Mouse (Mus musculus) stomach, embryonic 15.5 days (tissue): ENCODE measurements around the gene Cpt2. TPM values are rescaled to one million over a fixed set of nuclear protein-coding genes. Genes with fewer than 3 reads are reported as not detected.
A peak's percentile ranks its signal among the peaks of the same experiment; 100 is the strongest.

Source experiments
- ATAC-seq: fragments of 200-750 bp; cut with Nextera tagmentation; 2 replicates; pipeline ENCODE4 v1.8.0; 2017; ENCODE audit warnings: low read depth, moderate number of reproducible peaks, moderate TSS enrichment; ENCODE audit not compliant: insufficient read depth, low FRiP score
- H3K27ac ChIP-seq: fragments of 300-500 bp; sonication (generic); 2 replicates; pipeline ENCODE4 v1.5.1; 2015; ENCODE audit warnings: mild to moderate bottlenecking, inconsistent platforms
- H3K27me3 ChIP-seq: fragments of 300-500 bp; sonication (generic); replicated peaks from 2 replicates; pipeline ENCODE4 v1.6.1; 2015; ENCODE audit warnings: inconsistent platforms
- H3K36me3 ChIP-seq: fragments of 300-500 bp; sonication (generic); 2 replicates; pipeline ENCODE4 v1.6.1; 2015; ENCODE audit warnings: inconsistent platforms
- H3K4me1 ChIP-seq: fragments of 300-500 bp; sonication (generic); 2 replicates; pipeline ENCODE4 v1.6.1; 2015; ENCODE audit warnings: inconsistent platforms
- H3K4me2 ChIP-seq: fragments of 300-500 bp; sonication (generic); 2 replicates; pipeline ENCODE4 v1.6.1; 2015; ENCODE audit warnings: mild to moderate bottlenecking, inconsistent platforms
- H3K4me3 ChIP-seq: fragments of 300-500 bp; sonication (generic); replicated peaks from 2 replicates; pipeline ENCODE4 v1.5.1; 2015; ENCODE audit warnings: inconsistent platforms
- H3K9ac ChIP-seq: fragments of 300-500 bp; sonication (generic); 2 replicates; pipeline ENCODE4 v1.6.1; 2015; ENCODE audit warnings: inconsistent platforms
- H3K9me3 ChIP-seq: fragments of 300-500 bp; sonication (generic); 2 replicates; pipeline ENCODE4 v1.6.1; 2016; ENCODE audit warnings: inconsistent platforms
- WGBS: fragments of 180-500 bp; shearing (Covaris S2); methylation state at CpG from one replicate; pipeline ENCODE4 v1.1.7; 2015; 5-methylcytosine and 5-hydroxymethylcytosine counted together
- polyA plus RNA-seq: library from polyadenylated mRNA; unstranded; fragments of >200 nt; fragmentation: Nextera tagmentation; extraction: Ambion mirVana; gene quantifications from 2 replicates; pipeline ENCODE4 v1.2.1, GENCODE M21; 2015

Gene Cpt2
- 58.7 and 62.0 TPM in 2 replicates for polyA plus RNA-seq

DNA sequence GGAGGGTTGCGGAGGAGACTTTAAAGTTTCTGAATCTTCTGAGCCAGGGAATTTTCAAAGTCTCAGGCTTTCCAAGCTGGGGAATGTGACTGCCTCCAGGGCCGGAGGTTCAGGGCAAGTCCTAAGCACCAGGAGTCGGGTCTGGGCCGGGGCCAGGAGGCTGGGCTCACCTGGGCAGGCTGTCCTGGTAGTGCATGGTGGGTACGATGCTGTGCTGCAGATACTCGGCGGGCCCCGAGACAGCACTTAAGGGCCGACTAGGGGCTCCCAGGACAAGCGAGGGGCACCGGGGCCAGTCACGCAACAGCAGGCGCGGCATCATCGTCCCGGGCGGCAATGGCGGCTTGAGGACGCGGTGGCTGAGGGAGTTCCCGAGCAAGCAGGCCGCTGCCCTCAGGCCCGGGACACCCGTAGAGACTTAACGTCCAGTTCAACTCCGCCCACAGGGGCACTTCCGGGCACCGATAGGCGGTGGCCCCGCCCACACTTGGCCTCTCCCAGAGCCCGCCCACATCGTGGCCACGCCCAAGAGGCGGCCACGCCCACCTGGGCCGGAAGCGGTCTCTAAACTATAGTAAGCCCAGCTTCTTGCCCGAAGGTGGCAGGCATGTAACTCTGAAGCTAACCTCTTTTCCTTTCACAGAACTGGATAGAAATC lies at the start of gene Cpt2:
Gene Cpt2 (minus strand): TSS at position 466 of the 658 bp plus-strand sequence.
- Histone ChIP-seq H3K9ac (peak within 1 kb of the TSS; percentile 81), H3K27ac (peak within 1 kb of the TSS; percentile 90), H3K36me3 (no peaks in the 10 kb centered on the region), H3K4me1 (peaks cover 7% of the 10 kb centered on the region), H3K4me2 (peak within 1 kb of the TSS; percentile 71), H3K27me3 (no peaks in the 10 kb centered on the region), H3K4me3 (peak within 1 kb of the TSS; percentile 84), H3K9me3 (no peaks in the 10 kb centered on the region)
- WGBS = under 1% methylated on average over 38 of the region's 38 CpGs
- ATAC-seq = peak; percentile 94

DNA sequence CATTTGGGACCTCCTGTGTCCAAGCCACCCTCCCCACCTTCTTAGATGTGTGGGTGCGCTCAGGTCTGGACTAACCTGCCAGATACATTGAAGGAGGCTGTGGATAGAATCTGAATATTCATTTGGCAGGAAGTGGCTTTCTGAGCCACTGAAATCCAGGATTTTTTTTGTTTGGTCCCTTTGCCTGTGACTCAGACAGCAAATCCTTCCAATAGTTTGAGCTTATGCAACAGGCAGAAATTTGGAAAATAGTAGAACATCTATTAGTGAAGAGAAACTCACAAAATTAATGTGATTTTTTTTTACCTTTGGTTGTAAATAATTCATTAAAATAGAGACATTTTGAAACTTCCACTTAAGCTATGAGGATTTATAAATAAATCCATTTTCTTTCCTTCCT lies 47.8 kb upstream of the Cpt2 start:
- no peaks in the 10 kb centered on the region for H3K27me3 ChIP-seq
- H3K9me3 ChIP-seq = no peaks in the 10 kb centered on the region
- no peaks in the 10 kb centered on the region for H3K4me1 ChIP-seq
- ATAC-seq = no peak
- no peak overlapping the region for H3K4me2 ChIP-seq
- no peak overlapping the region for H3K27ac ChIP-seq
- 91% methylated on average over 1 of the region's 1 CpGs for WGBS
- H3K9ac ChIP-seq = no peak overlapping the region
- H3K4me3 ChIP-seq = no peak overlapping the region
- no peaks in the 10 kb centered on the region for H3K36me3 ChIP-seq

DNA sequence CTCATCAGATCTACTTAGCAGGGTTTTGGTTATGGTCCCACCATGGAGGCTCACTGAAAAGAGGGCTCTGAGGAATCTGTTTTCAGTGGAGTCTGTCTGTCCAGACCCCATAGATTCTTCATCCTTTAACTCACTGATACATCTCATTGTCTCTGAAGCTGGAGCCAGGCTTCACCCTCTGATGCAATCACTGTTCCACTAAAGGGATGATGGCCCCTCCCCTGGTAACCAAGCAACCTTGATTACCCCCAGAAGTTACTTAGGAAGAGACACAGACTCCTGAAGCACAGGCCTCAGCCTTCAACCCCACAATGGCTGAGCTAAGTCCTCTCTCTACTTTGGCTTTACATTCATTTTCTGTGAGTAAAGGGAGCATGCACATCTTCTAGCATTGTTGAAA lies 46.4 kb upstream of the Cpt2 start:
- no peaks in the 10 kb centered on the region for H3K4me1 ChIP-seq
- no peak for ATAC-seq

DNA sequence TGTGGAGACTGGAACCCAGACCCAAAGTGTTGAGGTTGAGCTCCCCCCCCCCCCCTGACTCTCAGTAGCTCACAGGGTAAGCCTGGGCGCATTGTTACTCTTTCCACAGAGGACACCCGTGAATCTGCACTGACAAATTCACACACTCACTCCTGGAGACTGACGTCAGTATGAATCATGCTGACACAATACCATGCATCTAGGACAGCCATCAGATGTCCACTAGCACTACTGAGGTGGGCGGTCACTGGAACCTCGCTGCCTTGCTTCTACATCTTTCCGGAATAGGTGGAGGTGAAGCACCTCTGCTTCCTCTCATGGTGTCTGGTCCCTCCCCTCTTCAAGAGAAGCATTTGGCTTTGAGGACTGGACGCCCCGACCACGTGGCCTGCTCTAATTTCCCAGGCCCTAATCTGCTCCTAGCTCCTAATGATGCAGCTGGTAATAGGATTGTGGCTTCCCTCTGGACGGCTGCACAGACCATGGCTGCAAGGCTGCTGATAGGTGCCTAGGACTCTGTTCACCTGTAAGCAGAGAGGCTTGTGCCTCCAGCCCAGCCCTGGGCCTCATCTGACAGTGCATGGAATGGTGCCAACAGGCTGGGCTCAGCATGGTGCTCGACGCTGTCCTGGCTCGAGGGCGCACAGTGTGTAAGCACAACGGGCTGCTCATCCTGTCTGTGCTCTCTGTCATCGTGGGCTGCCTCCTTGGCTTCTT lies 44.7 kb upstream of the Cpt2 start, which contains the start of gene Slc1a7:
Gene Slc1a7 (plus strand): TSS at position 367 of the 717 bp plus-strand sequence.
- H3K27me3 ChIP-seq = no peaks in the 10 kb centered on the region
- no peaks in the 10 kb centered on the region for H3K36me3 ChIP-seq
- H3K9ac ChIP-seq = no peak within 1 kb of the TSS
- H3K4me2 ChIP-seq = no peak within 1 kb of the TSS
- no peaks in the 10 kb centered on the region for H3K9me3 ChIP-seq
- no peak within 1 kb of the TSS for H3K4me3 ChIP-seq
- no peak within 1 kb of the TSS for H3K27ac ChIP-seq
- 81% methylated on average over 16 of the region's 16 CpGs for WGBS
- no peak for ATAC-seq
- no peaks in the 10 kb centered on the region for H3K4me1 ChIP-seq

More for the DNA sequence above, 46.4 kb upstream of the Cpt2 start:
- no peaks in the 10 kb centered on the region for H3K36me3 ChIP-seq
- no peak overlapping the region for H3K4me3 ChIP-seq
- H3K27ac ChIP-seq = no peak overlapping the region
- H3K4me2 ChIP-seq = no peak overlapping the region
- H3K9me3 ChIP-seq = no peaks in the 10 kb centered on the region
- no peaks in the 10 kb centered on the region for H3K27me3 ChIP-seq
- H3K9ac ChIP-seq = no peak overlapping the region

DNA sequence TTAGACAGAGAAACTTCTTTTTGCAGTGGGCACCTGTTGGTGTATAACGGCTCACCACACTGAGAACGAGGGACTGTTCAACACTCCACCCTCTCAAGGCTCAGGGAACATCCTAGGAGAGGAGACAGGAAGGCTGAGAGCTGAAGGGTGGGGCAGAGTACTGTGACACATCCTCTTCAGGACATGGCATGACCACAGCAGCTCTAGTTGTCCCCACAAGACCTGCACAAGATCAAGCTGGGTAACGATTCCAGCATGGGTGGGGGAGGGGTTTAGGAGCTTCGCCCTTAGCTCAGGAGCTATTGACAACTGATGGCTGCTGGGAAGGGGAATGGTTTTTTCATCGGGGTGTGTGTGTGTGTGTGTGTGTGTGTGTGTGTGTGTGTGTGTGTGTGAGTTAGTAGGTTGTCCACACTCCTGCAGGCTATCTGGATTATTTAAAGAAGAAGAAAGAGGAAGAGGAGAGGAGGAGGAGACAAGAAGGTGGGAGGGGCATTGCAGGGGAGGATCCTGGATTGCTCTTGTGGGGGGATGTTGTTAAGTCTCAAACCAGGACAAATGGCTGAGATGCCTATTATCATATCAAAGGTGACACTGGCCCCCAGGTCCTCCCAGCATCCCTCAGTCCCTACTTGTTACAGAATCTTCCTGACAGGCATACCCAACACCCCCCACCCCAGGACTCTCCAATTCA lies 43.2 kb upstream of the Cpt2 start:
- no peak overlapping the region for H3K4me3 ChIP-seq
- no peaks in the 10 kb centered on the region for H3K9me3 ChIP-seq
- H3K27me3 ChIP-seq = no peaks in the 10 kb centered on the region
- no peak overlapping the region for H3K27ac ChIP-seq
- H3K4me1 ChIP-seq = 0 out of 2 replicates have a peak, but pooled peaks cover 8% of the 10 kb centered on the region
- H3K9ac ChIP-seq = no peak overlapping the region
- 55% methylated on average over 5 of the region's 5 CpGs for WGBS
- no peak for ATAC-seq
- no peaks in the 10 kb centered on the region for H3K36me3 ChIP-seq
- H3K4me2 ChIP-seq = no peak overlapping the region

DNA sequence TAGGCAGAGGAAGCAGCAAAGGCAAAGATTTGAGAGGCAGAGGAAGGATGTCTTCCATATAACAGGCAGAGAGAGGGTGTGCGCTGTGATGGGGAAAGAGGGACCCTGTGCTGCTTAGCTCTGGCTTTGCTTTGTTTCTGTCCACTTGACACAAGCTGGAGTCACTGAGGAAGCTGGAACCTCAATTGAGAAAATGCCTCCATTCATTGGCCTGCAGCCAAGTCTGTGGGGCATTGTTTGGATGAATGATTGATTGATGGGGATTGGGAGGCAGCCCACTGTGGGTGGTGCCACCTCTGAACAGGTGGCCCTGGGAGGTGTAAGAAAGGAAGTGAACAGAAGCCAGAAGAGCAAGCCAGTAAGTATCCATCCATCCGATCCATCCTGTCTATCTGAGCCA lies 39.4 kb upstream of the Cpt2 start:
- Histone ChIP-seq H3K4me1 (0 out of 2 replicates have a peak, but pooled peaks cover 8% of the 10 kb centered on the region), H3K4me3 (no peak overlapping the region), H3K27me3 (no peaks in the 10 kb centered on the region), H3K27ac (no peak overlapping the region), H3K9ac (no peak overlapping the region), H3K4me2 (no peak overlapping the region), H3K9me3 (no peaks in the 10 kb centered on the region), H3K36me3 (no peaks in the 10 kb centered on the region)
- WGBS = 91% methylated on average over 2 of the region's 2 CpGs
- no peak for ATAC-seq

DNA sequence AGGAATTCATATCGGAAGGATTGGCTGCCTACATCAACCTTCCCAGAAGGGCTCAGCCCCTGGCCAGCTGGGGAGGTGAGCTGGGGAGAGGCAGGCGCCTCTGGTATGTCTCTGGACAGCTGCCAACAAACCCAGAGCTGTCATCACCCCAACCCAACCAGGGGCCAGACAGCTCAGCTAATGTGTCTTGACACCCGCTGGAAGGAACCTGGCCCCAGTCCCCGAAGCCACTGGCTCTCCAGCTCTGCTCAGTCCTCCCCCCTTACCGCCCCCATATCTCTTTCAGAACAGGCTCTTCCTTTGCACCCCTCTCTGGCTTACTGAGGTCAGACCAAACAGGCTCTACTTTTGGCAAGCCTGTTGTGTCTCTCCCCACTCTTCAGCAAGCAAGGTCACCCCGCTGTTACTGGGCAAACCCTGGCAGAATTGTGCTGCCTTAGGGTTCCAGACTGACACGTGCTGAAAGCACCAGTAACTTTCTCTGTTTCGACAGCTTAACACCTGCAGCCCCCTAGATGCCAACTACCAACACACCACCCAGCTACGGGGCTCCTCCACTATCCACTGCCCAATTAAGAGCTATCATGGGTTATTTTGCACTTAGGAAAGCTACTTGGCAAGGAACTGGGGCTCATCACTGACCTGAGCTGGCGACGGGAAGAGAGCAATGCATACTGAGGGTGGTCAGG lies 38.8 kb upstream of the Cpt2 start:
- no peaks in the 10 kb centered on the region for H3K36me3 ChIP-seq
- ATAC-seq = no peak
- H3K4me1 ChIP-seq = 0 out of 2 replicates have a peak, but pooled peaks cover 8% of the 10 kb centered on the region
- no peak overlapping the region for H3K4me2 ChIP-seq
- no peak overlapping the region for H3K27ac ChIP-seq
- H3K4me3 ChIP-seq = no peak overlapping the region
- H3K9ac ChIP-seq = no peak overlapping the region
- no peaks in the 10 kb centered on the region for H3K9me3 ChIP-seq
- H3K27me3 ChIP-seq = no peaks in the 10 kb centered on the region
- 49% methylated on average over 11 of the region's 11 CpGs for WGBS

DNA sequence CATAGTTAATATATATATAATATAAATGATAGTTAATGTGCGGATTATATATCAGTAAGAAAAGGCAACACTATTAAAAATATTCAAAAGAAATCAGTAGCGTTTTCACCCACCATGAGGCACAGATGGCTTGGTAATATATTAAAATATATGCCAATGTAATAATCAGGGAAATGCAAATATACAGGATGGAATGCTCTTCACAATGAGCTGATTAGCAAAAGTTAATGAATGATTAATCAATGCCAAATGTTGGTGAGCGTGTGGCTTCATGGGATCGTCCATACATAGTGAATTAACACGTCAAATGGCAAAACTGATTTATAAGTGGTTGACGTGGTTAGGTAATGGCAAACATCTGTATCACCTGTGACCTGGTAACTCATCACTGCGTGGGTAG lies 35.1 kb upstream of the Cpt2 start:
- Histone ChIP-seq H3K4me1 (0 out of 2 replicates have a peak, but pooled peaks cover 8% of the 10 kb centered on the region), H3K9me3 (no peaks in the 10 kb centered on the region), H3K4me3 (no peak overlapping the region), H3K27me3 (no peaks in the 10 kb centered on the region), H3K9ac (no peak overlapping the region), H3K4me2 (no peak overlapping the region), H3K27ac (no peak overlapping the region), H3K36me3 (no peaks in the 10 kb centered on the region)
- 80% methylated on average over 7 of the region's 7 CpGs for WGBS
- ATAC-seq = no peak

DNA sequence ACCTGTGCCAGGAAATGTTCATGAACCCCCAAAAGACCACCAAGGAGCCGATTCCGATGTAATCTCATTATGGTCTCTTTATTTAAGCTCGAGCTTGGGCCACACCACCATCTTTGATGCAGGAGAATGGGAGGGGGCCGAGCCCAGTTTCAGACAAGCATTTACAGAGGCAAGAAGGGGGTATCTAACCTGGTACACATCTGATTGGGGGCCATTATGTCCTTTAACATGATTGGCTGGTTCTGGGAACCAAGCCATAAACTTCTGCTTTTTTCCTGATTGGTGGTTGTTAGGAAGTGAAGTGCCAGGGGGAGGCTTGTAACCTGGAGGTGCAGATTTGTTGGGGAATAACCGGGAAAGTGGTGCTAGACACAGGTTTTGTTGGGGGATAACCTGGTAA lies 32.3 kb upstream of the Cpt2 start:
- Histone ChIP-seq H3K4me1 (no peaks in the 10 kb centered on the region), H3K27me3 (no peaks in the 10 kb centered on the region), H3K4me3 (no peak overlapping the region), H3K36me3 (no peaks in the 10 kb centered on the region), H3K4me2 (no peak overlapping the region), H3K27ac (no peak overlapping the region), H3K9ac (no peak overlapping the region), H3K9me3 (no peaks in the 10 kb centered on the region)
- ATAC-seq = no peak
- 76% methylated on average over 5 of the region's 5 CpGs for WGBS

DNA sequence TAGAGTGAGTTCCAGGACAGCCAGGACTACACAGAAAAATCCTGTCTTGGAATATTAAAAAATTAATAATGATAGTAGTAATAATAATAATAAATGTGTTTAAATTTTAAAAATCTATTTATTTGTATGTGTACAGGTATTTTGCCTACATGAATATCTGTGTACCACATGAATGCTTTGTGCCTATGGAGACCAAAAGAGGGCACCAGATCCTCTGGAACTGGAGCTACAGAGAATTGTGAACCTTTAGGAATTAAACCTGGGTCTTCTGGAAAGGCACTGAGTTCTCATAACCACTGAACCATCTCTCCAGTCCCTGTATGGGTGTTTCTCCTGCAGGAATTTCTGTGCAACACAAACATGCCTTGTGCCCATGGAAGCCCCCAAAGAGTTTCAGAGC lies 29.4 kb upstream of the Cpt2 start:
- Histone ChIP-seq H3K36me3 (no peaks in the 10 kb centered on the region), H3K4me2 (no peak overlapping the region), H3K4me3 (no peak overlapping the region), H3K27ac (no peak overlapping the region), H3K4me1 (no peaks in the 10 kb centered on the region), H3K9ac (no peak overlapping the region), H3K9me3 (no peaks in the 10 kb centered on the region), H3K27me3 (no peaks in the 10 kb centered on the region)
- ATAC-seq = no peak

DNA sequence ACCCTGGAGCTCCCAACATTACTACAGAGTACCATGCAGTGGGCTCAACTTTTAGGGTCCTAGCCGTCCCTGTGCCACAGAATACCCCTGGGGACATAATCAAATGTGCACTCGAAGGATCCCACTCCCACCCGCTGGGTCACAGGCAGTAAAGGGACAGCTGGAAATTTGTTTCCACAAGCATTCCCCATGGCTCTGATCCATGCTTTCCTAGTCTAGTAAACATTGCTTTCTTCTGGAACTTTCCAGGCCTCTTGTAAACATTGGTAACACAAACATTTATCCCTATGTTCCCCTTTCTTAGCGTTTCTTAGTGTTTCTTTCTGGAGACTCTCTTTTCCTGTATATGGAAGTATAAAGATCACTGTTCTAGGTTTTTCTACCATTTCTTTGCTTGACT lies 26.5 kb upstream of the Cpt2 start:
- no peaks in the 10 kb centered on the region for H3K36me3 ChIP-seq
- no peak for ATAC-seq
- H3K27me3 ChIP-seq = no peaks in the 10 kb centered on the region
- H3K4me1 ChIP-seq = no peaks in the 10 kb centered on the region
- no peak overlapping the region for H3K4me2 ChIP-seq
- H3K4me3 ChIP-seq = no peak overlapping the region
- WGBS = 63% methylated on average over 4 of the region's 4 CpGs
- no peak overlapping the region for H3K27ac ChIP-seq
- no peaks in the 10 kb centered on the region for H3K9me3 ChIP-seq
- no peak overlapping the region for H3K9ac ChIP-seq
